Mouse (Mus musculus) spleen, adult 12 weeks (tissue): ENCODE data around the gene Stkld1.
A peak's percentile ranks its signal among the peaks of the same experiment; 100 is the strongest.
"Not testable (repeated sequence)": the region's sequence is repeated elsewhere in the genome, so short reads cannot be mapped to it uniquely, and the experiment has no call there.

ENCODE experiments used
- DNase-seq: peaks from one replicate; pipeline ENCODE4 v3.0.0; 2022; ENCODE audit warnings: low spot score

Stkld1 gene

GRCm38 (mm10) chr2:26933304-26934055 is at the start of gene Stkld1, which contains the start of gene Surf4:
TSS of gene Stkld1 (plus strand) at chr2:26934047.
TSS of gene Surf4 (minus strand) at chr2:26933928.
- peak; percentile 86 for DNase-seq

- DNase-seq, result not testable (repeated sequence)
Measured at GRCm38 (mm10) chr2:26885541-26885940, 48.3 kb upstream of the Stkld1 start.

- DNase-seq, result not testable (repeated sequence)
Measured at GRCm38 (mm10) chr2:26886170-26886569, 47.7 kb upstream of the Stkld1 start.

GRCm38 (mm10) chr2:26895898-26896297 is 37.9 kb upstream of the Stkld1 start:
- DNase-seq, result no peak

- DNase-seq, result no peak
Measured at GRCm38 (mm10) chr2:26900731-26901130, 33.1 kb upstream of the Stkld1 start.

- no peak for DNase-seq
Measured at GRCm38 (mm10) chr2:26901834-26902400, 31.9 kb upstream of the Stkld1 start.

GRCm38 (mm10) chr2:26902467-26903220 is 31.2 kb upstream of the Stkld1 start, which contains the start of gene Surf6:
TSS of gene Surf6 (minus strand) at chr2:26902879.
- DNase-seq, result peak; percentile 85

GRCm38 (mm10) chr2:26903311-26903710 is 30.5 kb upstream of the Stkld1 start:
- no peak for DNase-seq

GRCm38 (mm10) chr2:26905936-26906335 is 27.9 kb upstream of the Stkld1 start:
- DNase-seq, result no peak

GRCm38 (mm10) chr2:26906431-26906830 is 27.4 kb upstream of the Stkld1 start:
- no peak for DNase-seq

GRCm38 (mm10) chr2:26907109-26907508 is 26.7 kb upstream of the Stkld1 start:
- no peak for DNase-seq

- no peak for DNase-seq
Measured at GRCm38 (mm10) chr2:26908710-26909386, 25.0 kb upstream of the Stkld1 start.

- DNase-seq, result no peak
Measured at GRCm38 (mm10) chr2:26909387-26909784, 24.5 kb upstream of the Stkld1 start.

- DNase-seq, result peak; percentile 100
Measured at GRCm38 (mm10) chr2:26910124-26910993, 23.5 kb upstream of the Stkld1 start, which contains the start of the genes Med22 and Rpl7a. TSS of gene Med22 (minus strand) at chr2:26910677. TSS of gene Rpl7a (plus strand) at chr2:26910764.

GRCm38 (mm10) chr2:26910994-26911765 is 22.7 kb upstream of the Stkld1 start:
- no peak for DNase-seq

GRCm38 (mm10) chr2:26912253-26912770 is 21.5 kb upstream of the Stkld1 start:
- no peak for DNase-seq

- no peak for DNase-seq
Measured at GRCm38 (mm10) chr2:26913416-26914147, 20.3 kb upstream of the Stkld1 start.

- DNase-seq, result no peak
Measured at GRCm38 (mm10) chr2:26914148-26914941, 19.5 kb upstream of the Stkld1 start.
